Mouse (Mus musculus): Measurements from ENCODE around the gene Cpa1. TPM values are rescaled to one million over a fixed set of nuclear protein-coding genes. Genes with fewer than 3 reads are reported as not detected.

Cpa1 gene
- total RNA-seq, 1 experiment: not detected

DNA sequence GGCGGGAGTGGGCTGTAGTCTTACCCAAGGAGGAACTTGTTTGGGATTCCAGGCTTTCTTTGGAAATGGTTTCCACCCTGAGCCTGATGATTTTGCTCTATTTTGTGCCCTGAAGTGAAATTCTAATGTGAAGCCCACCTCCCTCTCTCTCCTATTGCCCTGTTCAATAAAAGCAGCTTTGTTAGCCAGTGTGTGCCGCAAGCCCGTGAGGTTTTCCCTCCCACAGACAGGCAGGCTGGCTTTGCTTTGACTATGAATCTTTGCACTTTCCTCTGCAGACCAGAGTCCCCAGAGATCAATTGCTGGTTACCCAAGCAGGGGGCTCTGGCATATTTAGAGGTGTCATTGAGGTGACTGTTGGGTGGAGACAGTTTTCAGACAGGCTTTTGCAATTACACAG lies 5.4 kb downstream of the Cpa1 start:
- H3K4me3 ChIP-seq (ENCODE audit: insufficient read depth in 1 of 2, low read depth in 1 of 2, low read length in 2 of 2, poor library complexity in 1 of 2, severe bottlenecking in 1 of 2): no peak overlapping the region
- H3K27ac ChIP-seq (ENCODE audit: insufficient read depth, low read depth, low read length, poor library complexity, severe bottlenecking): no peak overlapping the region
- H3K36me3 ChIP-seq (ENCODE audit: control insufficient read depth, insufficient read depth, low read length, poor library complexity, severe bottlenecking): no peaks in the 10 kb centered on the region
- no peak for TF ChIP-seq CHD2 (IDR thresholded peaks at IDR 0.05; ENCODE audit: low read depth, low read length)
- TF ChIP-seq ZC3H11A (IDR thresholded peaks at IDR 0.05; ENCODE audit: borderline replicate concordance, low read depth, low read length): no peak
- no peak for TF ChIP-seq HCFC1 (IDR thresholded peaks at IDR 0.05; ENCODE audit: borderline replicate concordance, insufficient read depth, low read length)
- TF ChIP-seq ZNF384 (IDR thresholded peaks at IDR 0.05; ENCODE audit: low read depth, low read length): no peak
- no peak for TF ChIP-seq MAFK (IDR thresholded peaks at IDR 0.05; ENCODE audit: insufficient read depth, low read depth, low read length)
- in situ Hi-C loops (cut with MboI; ENCODE audit: low sequenced_read_pairs in 2 of 2, unreplicated experiment in 2 of 2): no loop called here
- H3K9me3 ChIP-seq (ENCODE audit: control insufficient read depth, insufficient read depth, low read depth, low read length): no peaks in the 10 kb centered on the region
- DNase-seq (ENCODE audit: low read depth, low spot score): no peak
- H3K9ac ChIP-seq (ENCODE audit: insufficient read depth, low read depth, low read length, poor library complexity, severe bottlenecking): no peak overlapping the region
- no peaks in the 10 kb centered on the region for H3K4me1 ChIP-seq (ENCODE audit: control insufficient read depth in 2 of 2, insufficient read depth in 2 of 2, low read length in 2 of 2, poor library complexity in 1 of 2)

DNA sequence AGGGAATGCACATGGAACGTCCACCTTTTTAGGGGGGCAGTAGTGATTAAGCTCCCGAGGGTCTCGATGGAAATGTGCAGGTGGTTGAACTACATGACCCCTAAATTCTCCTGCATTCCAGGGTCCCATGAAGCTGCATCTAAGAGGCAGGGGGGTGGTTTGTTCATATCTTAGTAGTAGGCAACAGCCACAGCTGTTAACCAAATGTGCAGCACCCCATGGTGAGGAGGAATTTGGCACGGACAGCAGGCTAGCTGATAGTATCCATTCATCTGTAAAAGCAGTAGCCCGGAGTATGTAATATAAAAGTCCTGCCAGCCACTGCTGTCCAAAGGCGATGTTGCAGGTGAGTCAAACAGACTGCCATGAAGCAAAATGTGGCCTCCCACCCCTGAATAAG lies 6.4 kb downstream of the Cpa1 start:
- no peak overlapping the region for H3K9ac ChIP-seq (ENCODE audit: insufficient read depth, low read depth, low read length, poor library complexity, severe bottlenecking)
- H3K27ac ChIP-seq (ENCODE audit: insufficient read depth, low read depth, low read length, poor library complexity, severe bottlenecking): no peak overlapping the region
- H3K9me3 ChIP-seq (ENCODE audit: control insufficient read depth, insufficient read depth, low read depth, low read length): no peaks in the 10 kb centered on the region
- no peaks in the 10 kb centered on the region for H3K4me1 ChIP-seq (ENCODE audit: control insufficient read depth in 2 of 2, insufficient read depth in 2 of 2, low read length in 2 of 2, poor library complexity in 1 of 2)
- H3K4me3 ChIP-seq (ENCODE audit: insufficient read depth in 1 of 2, low read depth in 1 of 2, low read length in 2 of 2, poor library complexity in 1 of 2, severe bottlenecking in 1 of 2): no peak overlapping the region
- in situ Hi-C loops (cut with MboI; ENCODE audit: low sequenced_read_pairs in 2 of 2, unreplicated experiment in 2 of 2): no loop called here
- no peak for DNase-seq (ENCODE audit: low read depth, low spot score)
- H3K36me3 ChIP-seq (ENCODE audit: control insufficient read depth, insufficient read depth, low read length, poor library complexity, severe bottlenecking): no peaks in the 10 kb centered on the region
- TF ChIP-seq ZNF384 (IDR thresholded peaks at IDR 0.05; ENCODE audit: low read depth, low read length): no peak
- no peak for TF ChIP-seq HCFC1 (IDR thresholded peaks at IDR 0.05; ENCODE audit: borderline replicate concordance, insufficient read depth, low read length)
- no peak for TF ChIP-seq MAFK (IDR thresholded peaks at IDR 0.05; ENCODE audit: insufficient read depth, low read depth, low read length)
- no peak for TF ChIP-seq ZC3H11A (IDR thresholded peaks at IDR 0.05; ENCODE audit: borderline replicate concordance, low read depth, low read length)
- no peak for TF ChIP-seq CHD2 (IDR thresholded peaks at IDR 0.05; ENCODE audit: low read depth, low read length)

DNA sequence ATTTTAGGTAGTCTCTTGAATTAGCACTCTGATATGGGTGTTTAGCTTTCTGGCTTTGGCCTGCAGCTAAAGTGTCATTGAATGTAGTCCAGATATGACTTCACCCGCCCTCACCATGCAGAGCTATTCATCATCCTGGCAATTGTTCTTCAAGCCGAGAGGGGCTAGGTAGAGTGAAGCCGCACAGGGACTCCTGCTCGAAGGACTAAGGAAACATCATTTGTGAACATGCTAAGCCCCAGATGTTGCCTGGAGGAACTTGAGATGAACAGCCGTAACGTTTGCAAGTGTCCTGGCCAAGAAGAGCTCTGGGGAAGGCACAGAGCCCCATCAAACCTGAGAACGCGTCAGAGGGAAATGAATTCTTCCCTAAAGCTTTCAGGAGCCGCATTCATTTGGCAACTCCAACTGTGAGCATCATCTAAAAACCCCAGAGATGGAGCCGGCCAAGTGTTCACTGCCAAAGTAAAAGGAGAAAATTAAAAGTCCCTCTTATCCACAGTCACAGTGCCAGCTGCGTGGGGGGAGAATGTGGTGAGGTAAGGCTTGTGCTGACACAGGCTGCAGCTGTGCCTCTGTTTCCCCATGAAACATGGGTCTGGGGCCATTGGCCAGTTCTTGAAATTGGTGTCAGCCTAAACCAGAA lies 10.8 kb downstream of the Cpa1 start:
- no peak for TF ChIP-seq HCFC1 (IDR thresholded peaks at IDR 0.05; ENCODE audit: borderline replicate concordance, insufficient read depth, low read length)
- TF ChIP-seq CHD2 (IDR thresholded peaks at IDR 0.05; ENCODE audit: low read depth, low read length): no peak
- H3K36me3 ChIP-seq (ENCODE audit: control insufficient read depth, insufficient read depth, low read length, poor library complexity, severe bottlenecking): no peaks in the 10 kb centered on the region
- in situ Hi-C loops (cut with MboI; ENCODE audit: low sequenced_read_pairs in 2 of 2, unreplicated experiment in 2 of 2): no loop called here
- no peak overlapping the region for H3K27ac ChIP-seq (ENCODE audit: insufficient read depth, low read depth, low read length, poor library complexity, severe bottlenecking)
- H3K4me3 ChIP-seq (ENCODE audit: insufficient read depth in 1 of 2, low read depth in 1 of 2, low read length in 2 of 2, poor library complexity in 1 of 2, severe bottlenecking in 1 of 2): no peak overlapping the region
- no peak overlapping the region for H3K9ac ChIP-seq (ENCODE audit: insufficient read depth, low read depth, low read length, poor library complexity, severe bottlenecking)
- no peaks in the 10 kb centered on the region for H3K9me3 ChIP-seq (ENCODE audit: control insufficient read depth, insufficient read depth, low read depth, low read length)
- H3K4me1 ChIP-seq (ENCODE audit: control insufficient read depth in 2 of 2, insufficient read depth in 2 of 2, low read length in 2 of 2, poor library complexity in 1 of 2): no peaks in the 10 kb centered on the region
- DNase-seq (ENCODE audit: low read depth, low spot score): no peak

DNA sequence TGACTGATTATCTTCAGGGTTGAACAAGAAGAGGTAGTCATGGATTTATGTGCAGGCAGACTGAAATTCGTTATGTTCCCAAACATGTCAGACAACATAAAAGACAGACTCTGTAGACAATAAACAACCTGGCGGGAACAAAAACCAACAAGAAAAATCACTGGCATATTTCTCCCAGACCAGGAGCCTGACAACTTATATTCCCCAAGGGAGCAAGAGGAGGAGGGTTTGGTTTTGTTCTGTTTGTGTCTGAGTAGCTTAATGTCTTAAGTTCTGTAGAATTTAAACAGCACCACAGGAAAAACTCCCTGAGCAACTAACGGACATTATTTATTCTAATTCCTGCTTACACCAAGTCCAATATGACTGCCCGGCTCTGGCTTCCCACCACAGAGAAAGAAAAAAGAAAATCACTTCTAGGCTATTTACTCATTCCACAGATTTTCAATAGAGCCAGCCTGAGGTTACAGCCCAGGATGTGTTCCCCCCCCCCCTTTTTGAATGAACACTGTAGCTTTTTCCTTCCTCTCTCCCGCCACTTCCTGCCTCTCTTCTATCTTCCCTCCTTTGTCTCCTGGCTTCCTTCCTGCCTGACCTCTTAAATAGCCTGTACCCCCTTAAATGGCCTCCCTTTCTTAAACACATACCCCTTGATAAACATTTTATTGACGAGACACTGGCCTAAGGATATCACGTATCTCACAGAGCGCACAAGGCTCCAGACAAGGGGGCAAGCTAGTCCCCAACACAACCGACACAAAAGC lies 13.6 kb downstream of the Cpa1 start:
- no peak overlapping the region for H3K27ac ChIP-seq (ENCODE audit: insufficient read depth, low read depth, low read length, poor library complexity, severe bottlenecking)
- no peaks in the 10 kb centered on the region for H3K9me3 ChIP-seq (ENCODE audit: control insufficient read depth, insufficient read depth, low read depth, low read length)
- TF ChIP-seq CHD2 (IDR thresholded peaks at IDR 0.05; ENCODE audit: low read depth, low read length): no peak
- TF ChIP-seq ZC3H11A (IDR thresholded peaks at IDR 0.05; ENCODE audit: borderline replicate concordance, low read depth, low read length): no peak
- no peak for TF ChIP-seq MAFK (IDR thresholded peaks at IDR 0.05; ENCODE audit: insufficient read depth, low read depth, low read length)
- TF ChIP-seq HCFC1 (IDR thresholded peaks at IDR 0.05; ENCODE audit: borderline replicate concordance, insufficient read depth, low read length): no peak
- no peak for TF ChIP-seq ZNF384 (IDR thresholded peaks at IDR 0.05; ENCODE audit: low read depth, low read length)
- H3K4me1 ChIP-seq (ENCODE audit: control insufficient read depth in 2 of 2, insufficient read depth in 2 of 2, low read length in 2 of 2, poor library complexity in 1 of 2): no peaks in the 10 kb centered on the region
- DNase-seq (ENCODE audit: low read depth, low spot score): no peak
- no peak overlapping the region for H3K4me3 ChIP-seq (ENCODE audit: insufficient read depth in 1 of 2, low read depth in 1 of 2, low read length in 2 of 2, poor library complexity in 1 of 2, severe bottlenecking in 1 of 2)
- H3K9ac ChIP-seq (ENCODE audit: insufficient read depth, low read depth, low read length, poor library complexity, severe bottlenecking): no peak overlapping the region
- H3K36me3 ChIP-seq (ENCODE audit: control insufficient read depth, insufficient read depth, low read length, poor library complexity, severe bottlenecking): peaks cover 2% of the 10 kb centered on the region
- in situ Hi-C loops (cut with MboI; ENCODE audit: low sequenced_read_pairs in 2 of 2, unreplicated experiment in 2 of 2): no loop called here

Data from ES-E14 (cell line).